Mouse (Mus musculus) spleen, adult 10 weeks (tissue): ENCODE measurements around the gene Hp. TPM values are rescaled to one million over a fixed set of nuclear protein-coding genes. Genes with fewer than 3 reads are reported as not detected.

ENCODE experiments used
- polyA plus RNA-seq: library from polyadenylated mRNA; stranded (reverse); fragments of 350-450 nt; fragmentation: Illumina TruSeq; extraction: RNeasy Lipid Tissue Mini Kit (QIAGEN cat#74804); gene quantifications from one replicate; pipeline ENCODE4 v1.2.3, GENCODE M21; 2015; ENCODE audit warnings: low replicate concordance; ENCODE audit not compliant: insufficient read depth

Gene Hp
- 9.4 TPM for polyA plus RNA-seq

GRCm38 (mm10) chr8:109578900-109579301 is at the start of gene Hp:
Hp (minus strand) TSS chr8:109579172.

GRCm38 (mm10) chr8:109614243-109615210 is 35.6 kb upstream of the Hp start, which contains the start of gene Pkd1l3:
Pkd1l3 (plus strand) TSS chr8:109614517.

GRCm38 (mm10) chr8:109608271-109609152 is 29.5 kb upstream of the Hp start, which contains the start of gene Dhodh:
Dhodh (minus strand) TSS chr8:109608673.

GRCm38 (mm10) chr8:109565498-109566333 is 13.3 kb downstream of the Hp start, which contains the start of the genes Dhx38 and Txnl4b:
Dhx38 (minus strand) TSS chr8:109565861.
Txnl4b (plus strand) TSS chr8:109565892.

Other genes starting within 250 kb of the Hp start
- not detected for gene Pmfbp1, start 85.1 kb downstream of the Hp start, polyA plus RNA-seq
- 15.0 TPM for gene Dhx38, start 13.3 kb downstream of the Hp start, polyA plus RNA-seq
- gene Txnl4b, start 13.3 kb downstream of the Hp start, polyA plus RNA-seq: 10.6 TPM
- gene Dhodh, start 29.5 kb upstream of the Hp start, polyA plus RNA-seq: 10.8 TPM
- 1.6 TPM for gene Pkd1l3, start 35.3 kb upstream of the Hp start, polyA plus RNA-seq
- 147 TPM for gene Ist1, start 114.1 kb upstream of the Hp start, polyA plus RNA-seq
- gene Zfp821, start 126.4 kb upstream of the Hp start, polyA plus RNA-seq: 10.2 TPM
- gene Atxn1l, start 158.6 kb upstream of the Hp start, polyA plus RNA-seq: 21.4 TPM
- 115 TPM for gene Ap1g1, start 199.4 kb upstream of the Hp start, polyA plus RNA-seq